Mouse (Mus musculus): ENCODE measurements at regions not wholly inside any gene's neighbourhood (a gene's known extent, or its start where the extent isn't known, plus 50 kb on each side); places are given as distances from the start of the nearest gene placed in this dataset.

- DNase-seq (ENCODE audit: low spot score in 2 of 2), result no peak
These were observed 295.7 kb upstream of the Cited2 start for GRCm38 (mm10) chr10:17427316-17427715.

GRCm38 (mm10) chr10:17428315-17428714, 294.7 kb upstream of the Cited2 start:
- no peak for DNase-seq (ENCODE audit: low spot score in 2 of 2)

GRCm38 (mm10) chr10:17431068-17431467, 291.9 kb upstream of the Cited2 start:
- no peak for DNase-seq (ENCODE audit: low spot score in 2 of 2)

- DNase-seq (ENCODE audit: low spot score in 2 of 2), result no peak
These were observed 288.9 kb upstream of the Cited2 start for GRCm38 (mm10) chr10:17434098-17434497.

GRCm38 (mm10) chr10:17450240-17450639, 272.8 kb upstream of the Cited2 start:
- DNase-seq (ENCODE audit: low spot score in 2 of 2), result no peak

- DNase-seq (ENCODE audit: low spot score in 2 of 2), result no peak
These were observed 252.1 kb upstream of the Cited2 start for GRCm38 (mm10) chr10:17470880-17471279.

GRCm38 (mm10) chr10:17472536-17472935, 250.5 kb upstream of the Cited2 start:
- DNase-seq (ENCODE audit: low spot score in 2 of 2), result no peak

- DNase-seq (ENCODE audit: low spot score in 2 of 2), result no peak
These were observed 247.0 kb upstream of the Cited2 start for GRCm38 (mm10) chr10:17475976-17476375.

GRCm38 (mm10) chr10:17476720-17477119, 246.3 kb upstream of the Cited2 start:
- peak in 1 of 2 experiments; percentile 15 for DNase-seq (ENCODE audit: low spot score in 2 of 2)

- DNase-seq (ENCODE audit: low spot score in 2 of 2), result no peak
These were observed 244.0 kb upstream of the Cited2 start for GRCm38 (mm10) chr10:17478761-17479632.

- no peak for DNase-seq (ENCODE audit: low spot score in 2 of 2)
These were observed 240.3 kb upstream of the Cited2 start for GRCm38 (mm10) chr10:17482751-17483150.

GRCm38 (mm10) chr10:17485049-17485449, 238.0 kb upstream of the Cited2 start:
- no peak for DNase-seq (ENCODE audit: low spot score in 2 of 2)

- no peak for DNase-seq (ENCODE audit: low spot score in 2 of 2)
These were observed 237.5 kb upstream of the Cited2 start for GRCm38 (mm10) chr10:17485515-17485914.

GRCm38 (mm10) chr10:17486011-17486410, 237.0 kb upstream of the Cited2 start:
- DNase-seq (ENCODE audit: low spot score in 2 of 2), result no peak

GRCm38 (mm10) chr10:17487460-17487859, 235.6 kb upstream of the Cited2 start:
- DNase-seq (ENCODE audit: low spot score in 2 of 2), result no peak

- peak in 1 of 2 experiments; percentile 19 for DNase-seq (ENCODE audit: low spot score in 2 of 2)
These were observed 231.3 kb upstream of the Cited2 start for GRCm38 (mm10) chr10:17491611-17492305.

- DNase-seq (ENCODE audit: low spot score in 2 of 2), result no peak
These were observed 229.9 kb upstream of the Cited2 start for GRCm38 (mm10) chr10:17493137-17493536.

GRCm38 (mm10) chr10:17496831-17497230, 226.2 kb upstream of the Cited2 start:
- no peak for DNase-seq (ENCODE audit: low spot score in 2 of 2)

- no peak for DNase-seq (ENCODE audit: low spot score in 2 of 2)
These were observed 212.3 kb upstream of the Cited2 start for GRCm38 (mm10) chr10:17510626-17511193.

GRCm38 (mm10) chr10:17511779-17512335, 211.2 kb upstream of the Cited2 start:
- DNase-seq (ENCODE audit: low spot score in 2 of 2), result no peak

GRCm38 (mm10) chr10:17512487-17512886, 210.5 kb upstream of the Cited2 start:
- DNase-seq (ENCODE audit: low spot score in 2 of 2), result no peak

GRCm38 (mm10) chr10:17513756-17514155, 209.3 kb upstream of the Cited2 start:
- no peak for DNase-seq (ENCODE audit: low spot score in 2 of 2)
